Mouse (Mus musculus) adrenal gland, adult (tissue): Measurements from ENCODE around the gene Zswim4.

Experiments
- DNase-seq, 2 experiments: peaks; one replicate each; pipeline ENCODE4 v3.0.0; 2022 to 2023; ENCODE audit warnings: low spot score in 1 of 2; ENCODE audit not compliant: inconsistent age in 2 of 2

Zswim4 gene

DNA sequence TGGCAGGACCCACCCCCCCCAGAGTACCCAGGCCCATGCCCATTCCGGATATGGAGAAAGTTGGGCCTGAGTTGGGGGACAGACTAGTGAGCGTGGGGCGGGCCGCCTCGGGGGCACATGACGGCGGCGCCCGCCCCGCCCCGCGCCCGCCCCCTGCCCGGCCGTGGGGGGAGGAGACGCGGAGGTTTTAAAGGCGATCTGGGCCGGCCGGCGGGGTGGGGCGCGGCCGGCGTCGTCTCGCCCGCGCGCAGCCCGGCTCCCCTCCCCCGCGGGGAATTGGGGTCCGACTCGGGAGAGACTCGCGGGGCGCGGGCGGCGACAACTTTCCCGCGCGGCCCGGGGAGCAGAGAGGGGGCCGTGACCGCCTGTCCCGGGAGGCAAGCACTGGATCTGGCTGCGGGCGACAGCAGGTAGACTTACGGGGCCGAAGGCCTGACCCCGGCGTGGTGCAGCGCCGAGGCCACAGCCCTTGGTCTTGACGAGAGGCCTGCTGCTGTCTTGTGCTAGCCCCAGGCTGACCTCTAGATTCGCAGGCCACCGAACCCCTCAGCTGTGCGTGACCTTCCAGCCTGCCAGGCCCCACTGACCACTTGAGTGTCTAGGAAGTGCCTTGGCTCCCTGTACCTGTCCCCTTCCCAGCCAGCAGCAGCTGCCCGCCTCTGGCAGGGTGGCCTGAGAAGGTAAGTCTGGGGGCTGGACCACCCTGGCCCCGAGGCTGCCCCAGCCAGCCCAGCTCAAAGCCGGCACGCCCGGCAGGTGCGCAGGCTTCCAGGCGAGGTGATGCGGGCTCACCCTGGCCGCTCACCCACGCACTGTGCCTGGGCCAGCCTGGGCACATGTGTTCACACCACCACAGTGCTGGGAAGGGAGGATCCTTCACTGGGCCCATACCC lies 36.0 kb downstream of the Zswim4 start:
- peak; percentile 91 to 97 for DNase-seq

DNA sequence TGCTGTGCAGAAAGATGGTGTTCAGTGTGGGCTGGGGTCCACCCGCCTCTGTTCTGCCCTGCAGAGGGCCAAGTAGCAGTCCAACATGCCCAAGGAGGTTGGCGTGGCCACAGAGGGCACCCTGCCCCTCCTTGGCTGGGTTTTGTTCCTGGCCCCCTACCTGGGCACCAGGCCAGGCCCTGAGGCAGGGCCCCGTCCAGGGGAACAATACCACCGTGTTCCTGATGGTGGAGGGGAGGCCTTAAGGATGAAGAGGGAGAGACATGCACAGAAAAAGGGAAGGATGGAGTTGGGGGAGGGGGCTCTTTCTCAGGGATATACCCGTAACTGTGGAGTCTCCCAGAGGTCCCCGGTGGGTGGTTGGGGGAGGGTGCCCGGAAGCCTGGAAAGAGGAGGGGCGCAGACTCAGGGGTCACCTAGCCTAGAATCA lies 36.7 kb downstream of the Zswim4 start:
- peak in 1 of 2 experiments; percentile 68 for DNase-seq

DNA sequence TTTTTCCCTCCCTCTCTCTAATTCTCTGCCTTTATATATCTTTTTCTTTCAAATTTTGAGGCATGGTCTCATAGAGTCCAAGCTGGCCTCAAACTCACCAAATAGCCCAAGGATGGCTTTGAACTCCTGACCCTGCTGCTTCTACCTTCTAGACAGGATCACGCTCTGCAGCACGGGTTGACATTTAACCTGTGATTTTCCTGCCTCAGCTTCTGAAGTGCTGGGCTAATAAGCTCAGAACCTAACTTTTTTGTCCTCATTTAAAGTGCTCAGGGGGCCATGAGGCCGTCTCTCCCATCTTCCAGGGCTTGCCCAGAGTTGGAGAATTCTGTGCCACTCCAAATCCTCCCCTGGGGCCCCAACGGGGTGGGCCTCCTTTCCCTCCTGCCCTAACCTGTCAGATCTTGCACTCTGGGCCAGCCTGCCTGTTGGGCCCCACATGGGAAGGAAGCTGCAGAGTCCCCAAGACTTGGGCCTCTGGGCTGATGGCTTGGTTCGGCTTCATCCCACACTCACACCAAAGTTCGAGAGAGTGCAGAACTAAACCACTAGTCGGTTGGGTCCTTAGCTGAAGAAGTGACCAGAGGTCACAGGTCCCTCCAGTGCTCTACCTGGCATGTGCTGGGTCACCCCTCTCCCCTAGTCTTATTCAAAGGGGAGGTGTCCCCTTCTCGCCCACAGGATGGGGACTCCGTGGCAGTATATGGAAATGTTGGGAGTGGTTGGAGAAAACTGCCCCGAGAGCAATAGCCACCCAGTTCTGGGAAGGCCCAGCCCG lies 37.3 kb downstream of the Zswim4 start:
- DNase-seq: peak; percentile 41 to 61

DNA sequence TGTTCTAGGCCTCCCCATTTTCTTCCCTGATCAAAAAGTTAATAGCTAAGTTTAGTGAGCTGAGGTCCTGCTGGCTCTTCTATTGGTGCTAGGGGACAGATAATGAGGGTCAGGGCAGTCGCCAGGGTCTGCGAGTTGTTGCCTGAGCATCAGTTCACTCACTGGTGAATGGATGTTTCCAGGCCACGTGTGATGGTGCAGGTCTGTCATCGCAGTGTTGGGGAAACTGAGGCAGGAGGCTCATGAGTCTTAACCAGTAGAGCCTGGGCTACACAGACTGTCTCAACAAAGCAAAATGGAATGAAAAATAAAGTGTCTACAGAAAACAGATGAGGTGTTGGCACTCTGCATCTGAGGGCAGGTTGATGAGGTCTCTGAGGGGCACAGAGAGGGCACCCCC lies 38.0 kb downstream of the Zswim4 start:
- peak in 1 of 2 experiments; percentile 49 for DNase-seq

DNA sequence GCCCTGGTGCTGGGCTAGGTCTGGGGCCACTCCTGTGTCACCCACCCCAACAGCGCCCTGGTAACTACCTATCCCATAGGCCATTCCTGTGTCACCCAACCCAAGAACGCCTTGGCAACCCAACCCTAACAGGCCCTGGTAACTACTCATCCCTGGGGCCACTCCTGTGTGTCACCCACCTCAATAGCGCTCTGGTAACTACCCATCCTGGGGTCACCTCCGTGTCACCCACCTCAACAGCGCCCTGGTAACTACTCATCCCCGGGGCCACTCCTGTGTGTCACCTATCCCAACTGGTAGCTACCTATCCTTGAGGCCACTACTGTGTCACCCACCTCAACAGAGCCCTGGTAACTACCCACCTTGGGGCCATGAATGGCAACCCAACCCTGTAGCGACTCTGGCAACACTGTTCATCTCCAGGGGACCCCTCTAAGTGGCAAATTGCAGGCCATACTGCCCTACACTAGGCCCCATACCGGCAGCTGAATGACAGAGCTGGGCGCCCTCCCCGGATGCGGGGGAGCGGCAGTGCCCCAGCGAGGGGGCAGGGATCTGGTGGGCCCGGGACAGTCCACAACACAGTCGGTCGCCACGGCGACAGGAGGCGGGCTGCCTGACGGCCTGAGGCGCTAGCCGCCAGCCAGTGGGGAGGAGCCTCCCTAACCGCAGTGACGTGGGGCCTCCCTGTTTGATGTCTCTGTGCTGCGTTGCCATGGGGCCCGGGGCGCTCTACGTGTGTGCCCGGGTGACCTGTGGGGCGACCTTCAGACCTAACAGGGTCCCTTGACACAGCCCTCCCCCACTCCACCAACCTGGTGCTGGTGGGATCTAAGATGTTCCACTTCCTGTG lies 38.7 kb downstream of the Zswim4 start:
- DNase-seq: peak; percentile 95 to 97

DNA sequence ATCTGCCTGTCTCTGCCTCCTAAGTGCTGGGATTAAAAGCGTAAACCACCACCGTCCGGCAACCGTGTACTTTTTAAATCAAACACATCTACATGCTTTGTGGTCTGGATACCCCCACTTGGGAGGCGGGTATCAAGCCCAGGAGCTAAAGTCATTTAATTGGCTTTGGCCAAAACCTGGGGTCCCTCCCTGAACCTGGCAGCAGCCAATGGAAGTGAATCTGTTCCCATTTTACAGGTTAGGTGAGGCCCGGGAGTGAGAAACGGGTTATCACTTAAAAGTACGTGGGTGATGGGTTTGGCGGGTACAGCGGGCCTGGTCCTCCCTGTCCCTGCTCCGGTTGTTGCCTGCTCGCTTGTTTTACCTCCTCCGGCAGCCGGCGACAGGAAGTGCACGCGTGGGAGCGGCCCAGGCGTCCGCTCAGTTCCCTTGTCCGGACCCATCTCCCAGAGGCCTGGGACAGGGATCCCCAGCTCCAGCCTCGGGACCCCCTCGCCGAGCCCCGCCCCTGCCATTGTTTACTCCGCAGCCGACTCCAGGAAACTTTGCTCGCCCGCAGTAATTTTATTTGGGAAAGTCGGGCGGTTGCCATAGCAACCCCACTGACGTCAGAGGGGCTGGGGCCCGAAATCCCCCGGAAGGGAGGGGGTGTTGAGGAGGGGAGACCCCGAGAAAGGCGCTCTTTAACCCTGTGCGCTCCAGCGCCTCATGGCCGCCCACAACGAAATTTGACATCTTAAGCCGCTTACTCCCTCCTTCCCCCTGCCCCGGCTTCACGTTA lies 39.5 kb downstream of the Zswim4 start:
- peak; percentile 89 to 95 for DNase-seq

DNA sequence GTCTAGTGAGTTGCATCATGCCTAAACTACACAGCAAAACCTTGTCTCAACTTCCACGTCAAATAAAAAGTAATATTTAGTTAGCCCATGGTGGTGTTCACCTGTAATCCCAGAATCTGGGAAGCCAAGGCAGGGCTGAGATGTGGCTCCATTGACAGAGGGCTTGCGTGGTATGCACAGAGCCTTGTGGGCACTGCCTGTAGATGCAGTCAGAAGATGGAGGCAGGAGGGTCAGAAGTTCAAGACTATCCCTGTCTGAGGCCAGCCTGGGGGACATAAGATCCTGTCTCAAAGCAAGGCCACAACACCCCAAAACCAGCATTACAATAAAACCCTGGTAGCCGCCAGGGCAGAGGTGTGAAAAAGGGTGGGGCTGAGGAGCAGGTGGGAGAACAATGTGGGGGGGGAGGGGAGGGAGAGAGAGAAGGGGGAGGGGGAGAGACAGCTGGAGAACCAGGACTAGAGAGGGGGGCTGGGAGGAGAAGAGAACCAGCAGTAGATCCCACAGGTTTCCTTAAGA lies 42.6 kb downstream of the Zswim4 start:
- DNase-seq: peak in 1 of 2 experiments; percentile 42

DNA sequence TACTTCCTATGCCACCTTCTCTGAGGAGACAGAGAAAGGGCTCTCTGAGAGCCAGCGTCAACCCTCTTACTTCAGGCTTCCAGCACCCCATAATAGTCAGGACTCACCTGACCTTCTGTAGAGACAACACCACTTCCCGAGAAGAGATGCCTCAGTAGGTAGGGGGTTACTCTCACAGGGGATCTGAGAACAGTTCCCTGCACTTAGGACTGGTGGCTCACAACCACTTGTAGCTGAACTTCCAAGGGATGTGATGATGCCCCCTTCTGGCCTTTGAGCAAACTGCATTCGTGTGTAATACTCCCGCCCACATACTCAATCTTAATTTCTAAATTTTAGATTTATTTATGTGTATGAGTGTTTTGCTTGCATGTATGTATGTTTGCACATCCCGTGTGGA lies 43.3 kb downstream of the Zswim4 start:
- peak in 1 of 2 experiments; percentile 58 for DNase-seq

DNA sequence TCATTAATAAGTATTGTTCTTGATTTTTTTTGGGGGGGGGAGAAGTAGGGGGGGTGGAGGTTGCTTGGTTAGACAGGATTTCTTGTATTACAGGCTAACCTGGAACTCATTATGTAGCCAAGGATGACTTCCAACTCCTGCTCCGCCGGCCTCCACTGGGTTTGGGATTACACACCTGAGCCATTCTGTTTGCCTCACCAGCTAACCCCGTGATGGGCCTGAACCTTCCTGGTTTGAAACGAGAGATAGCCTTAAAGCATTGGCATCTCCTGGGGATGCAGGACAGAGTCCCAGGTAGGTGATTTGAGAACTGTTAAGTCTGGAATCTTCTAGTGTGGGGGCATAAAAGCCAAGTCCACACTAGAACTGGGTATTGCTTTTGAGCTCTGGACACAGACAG lies 43.7 kb downstream of the Zswim4 start:
- DNase-seq: no peak

DNA sequence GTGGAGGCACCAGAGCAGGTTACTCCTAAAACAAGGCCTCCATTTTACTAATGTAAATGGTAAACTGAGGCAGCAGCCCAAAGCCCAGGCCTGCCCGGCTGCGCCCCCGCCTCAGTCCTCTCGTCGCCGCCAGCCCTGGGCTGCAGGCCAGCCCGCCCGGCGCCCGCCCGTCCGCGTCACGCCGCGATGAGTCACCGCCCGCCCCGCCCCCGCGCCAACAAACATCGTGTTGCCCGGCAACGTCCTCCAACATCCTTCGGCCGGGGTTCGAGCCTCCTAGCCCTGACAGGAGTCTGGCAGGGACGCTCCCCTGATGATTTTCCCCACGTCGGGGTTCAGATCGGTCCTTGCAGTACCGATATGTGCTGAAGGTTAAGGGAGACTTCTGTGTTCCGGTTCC lies 44.3 kb downstream of the Zswim4 start:
- DNase-seq: peak; percentile 88 to 96

DNA sequence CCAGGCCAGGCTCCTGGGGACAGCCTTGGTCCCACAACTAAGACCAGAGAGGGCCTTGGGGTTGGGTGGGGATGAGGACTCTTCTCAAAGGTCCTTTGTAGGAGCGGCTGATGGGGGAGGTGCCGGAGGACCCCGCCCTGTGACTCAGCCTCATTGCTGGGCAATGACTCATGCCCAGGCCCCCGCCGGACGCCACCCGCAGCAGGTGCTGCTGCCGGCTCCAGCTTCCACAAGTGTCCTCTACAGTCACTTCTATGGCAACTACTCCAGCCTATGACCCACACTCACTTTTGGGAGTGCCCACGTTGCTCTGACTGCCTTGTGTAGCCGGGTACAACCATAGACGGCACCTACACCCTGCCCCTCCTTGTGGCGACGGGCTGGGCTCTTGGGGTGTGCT lies 44.8 kb downstream of the Zswim4 start:
- peak; percentile 90 to 93 for DNase-seq

DNA sequence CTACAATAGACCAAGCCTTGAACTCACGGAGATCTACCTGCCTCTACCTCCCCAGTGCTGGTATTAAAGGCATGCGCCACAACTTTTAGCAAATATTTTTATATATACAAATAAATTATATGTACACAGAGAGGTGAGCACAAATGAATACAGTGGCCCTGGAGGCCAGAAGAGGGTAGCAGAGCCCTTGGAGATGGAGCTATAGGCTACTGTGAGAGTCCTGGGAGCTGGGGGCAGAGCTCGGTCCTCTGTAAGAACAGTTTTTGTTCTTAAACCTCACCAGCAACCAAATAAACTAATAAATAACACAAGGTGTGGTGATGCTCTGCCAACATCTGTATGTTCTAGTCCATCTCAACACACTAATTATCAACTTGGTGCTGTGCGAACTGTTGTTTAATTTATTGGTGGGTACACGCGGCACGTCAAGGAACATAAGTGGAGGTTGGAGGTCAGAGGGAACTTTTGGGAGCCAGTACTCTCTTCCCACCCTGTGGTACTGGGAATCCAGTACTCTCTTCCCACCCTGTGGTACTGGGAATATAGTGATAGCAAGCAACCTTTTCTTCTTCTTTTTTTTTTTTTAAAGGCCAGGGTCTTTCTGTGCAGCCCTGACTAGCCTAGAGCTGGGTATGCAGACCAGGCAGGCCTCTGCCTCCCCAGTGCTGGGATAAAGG lies 46.5 kb downstream of the Zswim4 start:
- DNase-seq: peak in 1 of 2 experiments; percentile 51

DNA sequence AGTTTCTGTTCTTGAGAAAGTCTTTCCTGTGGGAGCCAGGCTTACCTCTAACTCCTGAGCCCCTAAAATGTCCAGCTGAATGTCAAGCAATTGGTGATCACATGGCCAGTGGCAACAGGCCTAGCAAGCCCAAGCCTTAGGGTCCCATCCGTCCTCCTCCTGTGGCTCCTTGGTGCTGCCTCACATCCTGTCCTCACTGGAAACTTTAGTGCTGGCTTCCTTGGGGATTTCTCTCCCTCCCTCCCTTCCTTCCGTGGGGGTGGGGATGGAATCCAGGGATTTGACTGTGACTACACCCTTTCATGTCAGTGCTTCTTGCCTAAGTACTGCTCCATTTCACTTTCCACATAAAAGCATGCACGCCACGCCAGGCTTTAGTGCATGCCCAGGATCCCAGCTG lies 47.3 kb downstream of the Zswim4 start:
- DNase-seq: peak; percentile 56 to 75

DNA sequence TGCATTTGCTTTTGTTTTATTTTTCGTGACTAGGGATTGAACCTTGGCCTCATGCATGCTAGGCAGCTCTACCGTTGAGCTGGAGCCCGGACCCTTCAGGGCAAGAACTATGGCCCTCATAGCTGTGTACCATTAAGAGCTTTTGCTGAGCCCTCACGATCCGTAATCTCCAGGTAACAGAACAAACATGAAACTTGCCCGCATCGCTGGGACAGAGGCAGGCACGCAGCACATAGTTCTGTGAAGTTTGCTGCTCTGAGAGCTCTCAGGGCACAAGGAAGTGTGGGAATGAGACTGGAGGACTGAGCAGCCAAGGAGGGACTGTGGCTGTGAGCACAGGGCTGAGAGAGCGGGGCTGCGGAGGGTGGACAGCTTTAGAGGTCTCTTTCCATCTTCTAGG lies 48.2 kb downstream of the Zswim4 start:
- peak in 1 of 2 experiments; percentile 32 for DNase-seq

DNA sequence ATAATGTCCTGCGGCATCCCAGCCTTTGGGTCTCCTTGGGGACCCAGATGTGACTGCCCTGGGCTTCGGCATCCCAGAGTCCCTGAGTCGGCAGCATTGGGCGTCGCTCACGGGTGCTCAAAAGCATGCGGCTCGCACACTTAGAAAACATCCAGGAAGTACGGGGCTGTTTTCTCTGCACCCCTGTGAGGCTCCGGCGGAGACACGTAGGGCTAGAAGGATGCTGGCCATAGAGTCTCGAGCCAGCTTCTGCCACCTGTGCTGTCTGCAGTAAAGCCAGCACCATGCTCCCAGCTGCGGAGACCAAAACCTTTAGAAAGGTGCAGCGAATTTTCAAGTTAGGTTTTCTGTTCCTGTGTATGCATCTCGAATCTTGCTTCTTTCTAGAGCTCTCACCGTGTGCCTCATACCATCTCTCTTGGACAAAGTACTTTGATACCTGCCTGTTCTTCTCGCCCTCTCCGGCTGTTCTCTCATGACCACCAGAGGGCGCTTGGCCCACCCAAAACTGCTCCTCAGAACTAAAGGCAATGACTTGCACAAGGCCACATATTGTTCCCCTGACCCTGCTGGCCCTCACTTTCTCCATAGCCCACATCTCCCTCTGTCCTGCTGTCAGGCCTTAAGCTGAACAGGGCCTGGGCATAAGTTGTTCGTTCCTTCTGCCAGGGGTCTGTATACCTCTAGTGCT lies 49.6 kb downstream of the Zswim4 start:
- DNase-seq: peak; percentile 72 to 87

DNA sequence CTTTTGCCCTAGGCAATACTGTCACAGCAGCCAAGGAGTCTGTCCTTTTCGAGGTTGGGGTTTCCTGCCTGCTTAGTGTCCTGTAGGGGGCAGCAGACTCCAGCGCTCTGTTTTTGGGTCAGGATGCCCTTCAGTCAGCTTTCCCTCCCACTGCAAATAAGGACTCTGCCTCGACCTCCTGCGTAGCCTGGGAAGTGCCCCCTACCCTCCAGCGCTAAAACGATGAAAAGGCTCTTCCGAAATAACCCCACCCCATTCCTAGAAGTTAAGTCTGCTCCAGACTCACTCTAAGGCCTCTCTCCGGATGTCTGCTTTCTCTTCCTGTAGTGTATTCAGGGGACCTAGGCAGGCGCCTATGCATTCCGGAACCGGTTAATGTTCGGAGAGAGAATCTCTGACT lies 50.3 kb downstream of the Zswim4 start:
- peak; percentile 81 to 95 for DNase-seq

DNA sequence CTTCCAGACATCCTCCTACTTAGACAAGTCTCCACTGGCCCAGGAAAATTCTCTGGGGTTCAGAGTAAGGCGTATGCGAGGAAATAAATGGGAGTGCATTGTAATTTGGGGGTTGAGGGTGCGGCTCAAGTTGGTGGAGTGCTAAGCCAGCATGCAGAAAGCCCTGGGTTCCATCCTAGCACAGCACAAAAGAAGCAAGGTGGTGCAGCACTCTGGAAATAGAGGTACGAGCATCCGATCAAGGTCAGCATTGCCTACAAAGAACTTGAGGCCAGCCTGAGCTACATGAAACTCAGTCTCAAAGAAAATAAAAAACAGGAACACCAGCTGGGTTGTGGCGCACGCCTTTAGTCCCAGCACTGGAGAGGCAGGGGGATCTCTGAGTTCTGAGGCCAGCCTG lies 51.7 kb downstream of the Zswim4 start, which contains the start of gene Nanos3:
TSS of gene Nanos3 (minus strand) at position 101 of the 400 bp plus-strand sequence.
- DNase-seq: no peak
